In genomic region chr4:40947565-40948159, GRCm38 (mm10) we compare ENCODE assay signal across 9 mouse cellular contexts. TPM values are rescaled to one million over a fixed set of nuclear protein-coding genes. Genes with fewer than 3 reads are reported as not detected.
DNase-seq lines count a peak whose midpoint lies in the region; ATAC-seq lines count a peak whose summit lies in the region.
"Had no signal": no experiment of that assay in that cellular context is flagged by ENCODE, and none has a peak within 500 bp of the region (broad histone marks: within the 10 kb centered on the region; RNA-seq: fewer than 3 reads in every experiment).

No protein-coding gene starts in this region.

- peak; percentile 41 for DNase-seq in adrenal gland, adult 8-10 months
- DNase-seq in adrenal gland, postnatal 14 days, result no peak
- peak; percentile 6 for DNase-seq in ovary, adult 18-20 months (ENCODE audit: low spot score)
- no peak for DNase-seq in ovary, postnatal 14 days (ENCODE audit: low spot score)
- no peak for DNase-seq in right cerebral cortex, postnatal 25 days
- DNase-seq in cerebellum, adult 11 months, result no peak

- peaks cover 21% of the 10 kb centered on the region for H3K36me3 ChIP-seq in hindbrain, embryonic 16.5 days (ENCODE audit: control insufficient read depth, insufficient read depth, low read length)
- peaks cover 50% of the 10 kb centered on the region for H3K36me3 ChIP-seq in midbrain, embryonic 12.5 days

- H3K4me1 ChIP-seq in hindbrain, embryonic 16.5 days (ENCODE audit: control insufficient read depth, insufficient read depth, low read depth, low read length), result peaks cover 20% of the 10 kb centered on the region
- peaks cover 22% of the 10 kb centered on the region for H3K4me1 ChIP-seq in midbrain, embryonic 12.5 days

- H3K27me3 ChIP-seq in hindbrain, embryonic 16.5 days (replicated peaks; ENCODE audit: control insufficient read depth, insufficient read depth, low read length), result no peaks in the 10 kb centered on the region
- no peaks in the 10 kb centered on the region for H3K27me3 ChIP-seq in midbrain, embryonic 12.5 days

- H3K4me2 ChIP-seq in hindbrain, embryonic 16.5 days (ENCODE audit: low read length), result peak overlapping the region; percentile 83
- peak overlapping the region; percentile 84 for H3K4me2 ChIP-seq in midbrain, embryonic 12.5 days (replicated peaks)

- peak overlapping the region; percentile 97 for H3K4me3 ChIP-seq in hindbrain, embryonic 16.5 days (ENCODE audit: low read length)
- H3K4me3 ChIP-seq in midbrain, embryonic 12.5 days, result peak overlapping the region; percentile 77

- H3K27ac ChIP-seq in hindbrain, embryonic 16.5 days (ENCODE audit: low read depth, low read length), result peak overlapping the region; percentile 89
- H3K27ac ChIP-seq in midbrain, embryonic 12.5 days (replicated peaks), result peak overlapping the region; percentile 88

- 0% methylated on average over 36 of the region's 40 CpGs for WGBS in hindbrain, embryonic 16.5 days
- WGBS in midbrain, embryonic 12.5 days, result under 1% methylated on average over 40 of the region's 40 CpGs

- H3K9me3 ChIP-seq in hindbrain, embryonic 16.5 days (ENCODE audit: control insufficient read depth, low read length), result no peaks in the 10 kb centered on the region
- no peaks in the 10 kb centered on the region for H3K9me3 ChIP-seq in midbrain, embryonic 12.5 days

- peak; percentile 6 for ATAC-seq in hindbrain, embryonic 16.5 days
- peak; percentile 20; the same call in 1 of the 2 replicates for ATAC-seq in midbrain, embryonic 12.5 days (ENCODE audit: low FRiP score, low read depth)

- peak overlapping the region; percentile 92 for H3K9ac ChIP-seq in hindbrain, embryonic 16.5 days (ENCODE audit: low read depth, low read length)
- peak overlapping the region; percentile 84 for H3K9ac ChIP-seq in midbrain, embryonic 12.5 days (replicated peaks)

RNA-seq across cellular contexts. Expression of gene Bag1, which starts 0.4 kb away (rescaled TPM):
- total RNA-seq in adrenal gland, adult 8-10 months (2022), result 100 to 1,000 TPM; 187 to 375 (median 251) TPM
- 247 and 248 TPM in 2 replicates for total RNA-seq in adrenal gland, postnatal 14 days (2021)
- 182 and 191 TPM in 2 replicates for polyA plus RNA-seq in hindbrain, embryonic 16.5 days (2015; fragmentation: Nextera tagmentation; extraction: Ambion mirVana)
- polyA plus RNA-seq in midbrain, embryonic 12.5 days (2016; fragmentation: Nextera tagmentation; extraction: Ambion mirVana), result 218 and 219 TPM in 2 replicates

RNA-seq across cellular contexts. Expression of gene Chmp5, which starts 0.5 kb away (rescaled TPM):
- 100 to 1,000 TPM in 3 of 4 experiments, 10 to 100 TPM in 1; 97.2 to 108 (median 103) TPM for total RNA-seq in adrenal gland, adult 8-10 months (2022)
- total RNA-seq in adrenal gland, postnatal 14 days (2021), result 74.8 and 78.5 TPM in 2 replicates
- 147 TPM in 2 replicates for polyA plus RNA-seq in hindbrain, embryonic 16.5 days (2015; fragmentation: Nextera tagmentation; extraction: Ambion mirVana)
- polyA plus RNA-seq in midbrain, embryonic 12.5 days (2016; fragmentation: Nextera tagmentation; extraction: Ambion mirVana), result 152 and 158 TPM in 2 replicates

RNA-seq across cellular contexts. Expression of gene Nfx1, which starts 23.0 kb away (rescaled TPM):
- 100 to 1,000 TPM in 2 of 4 experiments, 10 to 100 TPM in 2; 86.1 to 168 (median 125) TPM for total RNA-seq in adrenal gland, adult 8-10 months (2022)
- total RNA-seq in adrenal gland, postnatal 14 days (2021), result 63.1 and 69.5 TPM in 2 replicates
- 87.5 and 102 TPM in 2 replicates for polyA plus RNA-seq in hindbrain, embryonic 16.5 days (2015; fragmentation: Nextera tagmentation; extraction: Ambion mirVana)
- 102 and 104 TPM in 2 replicates for polyA plus RNA-seq in midbrain, embryonic 12.5 days (2016; fragmentation: Nextera tagmentation; extraction: Ambion mirVana)

RNA-seq across cellular contexts. Expression of gene Spink4, which starts 27.8 kb away (rescaled TPM):
- total RNA-seq in adrenal gland, adult 8-10 months (2022), result 100 to 1,000 TPM in 2 of 4 experiments, not detected in 2; 117 to 151 TPM
- total RNA-seq in adrenal gland, postnatal 14 days (2021), result 2.3 and 2.8 TPM in 2 replicates
- polyA plus RNA-seq in hindbrain, embryonic 16.5 days (2015; fragmentation: Nextera tagmentation; extraction: Ambion mirVana), result not detected in 2 replicates
- not detected in 2 replicates for polyA plus RNA-seq in midbrain, embryonic 12.5 days (2016; fragmentation: Nextera tagmentation; extraction: Ambion mirVana)
- total RNA-seq: left cerebral cortex, postnatal 25 days had no signal

Comparison
In these comparisons a context has a peak if more than half of its experiments do, and no peak if none do; other contexts are left out.
1. DNase-seq: peak in adrenal gland, adult 8-10 months (single experiment) and ovary, adult 18-20 months (single experiment); none in adrenal gland, postnatal 14 days (single experiment), ovary, postnatal 14 days (single experiment), right cerebral cortex, postnatal 25 days (single experiment) and cerebellum, adult 11 months (single experiment).